Mouse (Mus musculus) stomach, postnatal 0 days (tissue): ENCODE data around the gene Rpap1.

ENCODE experiments used
- CTCF ChIP-seq: IDR thresholded peaks from 2 replicates; pipeline ENCODE4 v1.5.1; 2016; ENCODE audit warnings: antibody characterized with exemption, low read depth, mild to moderate bottlenecking, moderate library complexity
- EP300 ChIP-seq: optimal IDR thresholded peaks from 2 replicates; pipeline ENCODE3; 2016; ENCODE audit warnings: antibody characterized with exemption

DNA sequence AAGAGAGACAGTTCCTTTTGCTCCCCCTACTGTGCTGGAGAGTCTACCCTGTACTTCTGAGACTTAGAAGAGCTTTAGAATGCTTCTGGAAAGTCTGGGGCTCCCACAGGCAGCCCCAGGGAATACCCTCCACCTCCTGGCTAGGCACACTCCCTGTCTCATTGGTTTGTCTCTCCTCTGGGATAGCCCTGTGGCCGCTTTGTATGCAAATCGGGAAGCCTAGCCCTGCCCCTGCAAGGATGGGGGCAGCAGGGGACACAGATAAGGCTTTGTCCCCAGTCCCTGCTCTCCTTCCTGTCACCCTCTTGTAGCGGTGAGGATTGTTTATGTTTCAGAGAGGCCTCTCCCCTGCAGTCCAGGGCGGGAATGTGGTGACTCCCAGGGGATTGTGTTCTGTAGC lies 21.5 kb upstream of the Rpap1 start:
- TF ChIP-seq EP300: no peak
- no peak for TF ChIP-seq CTCF
